Mouse (Mus musculus): ENCODE data around the gene Fcf1. TPM values are rescaled to one million over a fixed set of nuclear protein-coding genes. Genes with fewer than 3 reads are reported as not detected.
A peak's percentile ranks its signal among the peaks of the same experiment; 100 is the strongest.

The Fcf1 gene
- polyA plus RNA-seq, 1 experiment, result 179 TPM

GRCm38 (mm10) chr12:84969656-84970427 lies 855 bp upstream of the Fcf1 start:
- TF ChIP-seq POLR2A (IDR thresholded peaks at IDR 0.05; ENCODE audit: insufficient read depth, low read length) (no peak), CTCF (IDR thresholded peaks at IDR 0.05; ENCODE audit: low read depth, low read length) (no peak), EP300 (IDR thresholded peaks at IDR 0.05; ENCODE audit: insufficient read depth, low read depth, low read length) (no peak)
- Histone ChIP-seq H3K4me3 (ENCODE audit: low read depth, low read length) (peak overlapping the region; percentile 99), H3K4me1 (ENCODE audit: control insufficient read depth, insufficient read depth, low read length) (no peaks in the 10 kb centered on the region), H3K9me3 (replicated peaks; ENCODE audit: control insufficient read depth, insufficient read depth, low read length, poor library complexity, severe bottlenecking) (no peaks in the 10 kb centered on the region), H3K9ac (ENCODE audit: low read depth, poor library complexity, severe bottlenecking) (peak overlapping the region; percentile 86), H3K36me3 (ENCODE audit: control insufficient read depth, insufficient read depth, low read length, poor library complexity, severe bottlenecking) (peaks cover 20% of the 10 kb centered on the region), H3K27ac (ENCODE audit: insufficient read depth, low read length) (no peak overlapping the region), H3K27me3 (ENCODE audit: control insufficient read depth, insufficient read depth, low read length, poor library complexity, severe bottlenecking) (no peaks in the 10 kb centered on the region)

GRCm38 (mm10) chr12:84979264-84979862 lies 8.7 kb downstream of the Fcf1 start:
- Histone ChIP-seq H3K9me3 (replicated peaks; ENCODE audit: control insufficient read depth, insufficient read depth, low read length, poor library complexity, severe bottlenecking) (no peaks in the 10 kb centered on the region), H3K9ac (ENCODE audit: low read depth, poor library complexity, severe bottlenecking) (no peak overlapping the region), H3K36me3 (ENCODE audit: control insufficient read depth, insufficient read depth, low read length, poor library complexity, severe bottlenecking) (peaks cover 65% of the 10 kb centered on the region), H3K4me3 (ENCODE audit: low read depth, low read length) (no peak overlapping the region), H3K27me3 (ENCODE audit: control insufficient read depth, insufficient read depth, low read length, poor library complexity, severe bottlenecking) (no peaks in the 10 kb centered on the region), H3K27ac (ENCODE audit: insufficient read depth, low read length) (no peak overlapping the region), H3K4me1 (ENCODE audit: control insufficient read depth, insufficient read depth, low read length) (no peaks in the 10 kb centered on the region)
- TF ChIP-seq CTCF (IDR thresholded peaks at IDR 0.05; ENCODE audit: low read depth, low read length), result no peak
- no peak for TF ChIP-seq POLR2A (IDR thresholded peaks at IDR 0.05; ENCODE audit: insufficient read depth, low read length)
- no peak for TF ChIP-seq EP300 (IDR thresholded peaks at IDR 0.05; ENCODE audit: insufficient read depth, low read depth, low read length)

- Histone ChIP-seq H3K27ac (ENCODE audit: insufficient read depth, low read length) (no peak overlapping the region), H3K4me1 (ENCODE audit: control insufficient read depth, insufficient read depth, low read length) (no peaks in the 10 kb centered on the region), H3K9me3 (replicated peaks; ENCODE audit: control insufficient read depth, insufficient read depth, low read length, poor library complexity, severe bottlenecking) (0 out of 2 replicates have a peak, but pooled peaks cover 2% of the 10 kb centered on the region), H3K27me3 (ENCODE audit: control insufficient read depth, insufficient read depth, low read length, poor library complexity, severe bottlenecking) (no peaks in the 10 kb centered on the region), H3K36me3 (ENCODE audit: control insufficient read depth, insufficient read depth, low read length, poor library complexity, severe bottlenecking) (no peaks in the 10 kb centered on the region), H3K4me3 (ENCODE audit: low read depth, low read length) (no peak overlapping the region), H3K9ac (ENCODE audit: low read depth, poor library complexity, severe bottlenecking) (no peak overlapping the region)
- no peak for TF ChIP-seq POLR2A (IDR thresholded peaks at IDR 0.05; ENCODE audit: insufficient read depth, low read length)
- TF ChIP-seq EP300 (IDR thresholded peaks at IDR 0.05; ENCODE audit: insufficient read depth, low read depth, low read length), result no peak
- TF ChIP-seq CTCF (IDR thresholded peaks at IDR 0.05; ENCODE audit: low read depth, low read length), result no peak
Measured at GRCm38 (mm10) chr12:84989456-84989855, 18.8 kb downstream of the Fcf1 start.

GRCm38 (mm10) chr12:84995112-84995761 lies 24.5 kb downstream of the Fcf1 start:
- H3K27ac ChIP-seq (ENCODE audit: insufficient read depth, low read length), result no peak overlapping the region

GRCm38 (mm10) chr12:84996083-84996496 lies 25.4 kb downstream of the Fcf1 start, which contains the start of gene Ylpm1:
Gene Ylpm1 (plus strand): TSS chr12:84996321.
- TF ChIP-seq POLR2A (IDR thresholded peaks at IDR 0.05; ENCODE audit: insufficient read depth, low read length) (peak; percentile 73), CTCF (IDR thresholded peaks at IDR 0.05; ENCODE audit: low read depth, low read length) (peak; percentile 51), EP300 (IDR thresholded peaks at IDR 0.05; ENCODE audit: insufficient read depth, low read depth, low read length) (0 out of 2 replicates have a peak, but pooled peaks have one; percentile 56)
- Histone ChIP-seq H3K9me3 (replicated peaks; ENCODE audit: control insufficient read depth, insufficient read depth, low read length, poor library complexity, severe bottlenecking) (0 out of 2 replicates have a peak, but pooled peaks cover 2% of the 10 kb centered on the region), H3K27ac (ENCODE audit: insufficient read depth, low read length) (0 out of 2 replicates have a peak within 1 kb of the TSS, but pooled peaks have one; percentile 1), H3K9ac (ENCODE audit: low read depth, poor library complexity, severe bottlenecking) (peak within 1 kb of the TSS; percentile 91), H3K36me3 (ENCODE audit: control insufficient read depth, insufficient read depth, low read length, poor library complexity, severe bottlenecking) (peaks cover 8% of the 10 kb centered on the region), H3K4me3 (ENCODE audit: low read depth, low read length) (peak within 1 kb of the TSS; percentile 87), H3K4me1 (ENCODE audit: control insufficient read depth, insufficient read depth, low read length) (peaks cover 2% of the 10 kb centered on the region), H3K27me3 (ENCODE audit: control insufficient read depth, insufficient read depth, low read length, poor library complexity, severe bottlenecking) (no peaks in the 10 kb centered on the region)

More at GRCm38 (mm10) chr12:84995112-84995761, 24.5 kb downstream of the Fcf1 start:
- Histone ChIP-seq H3K4me3 (ENCODE audit: low read depth, low read length) (no peak overlapping the region), H3K4me1 (ENCODE audit: control insufficient read depth, insufficient read depth, low read length) (peaks cover 2% of the 10 kb centered on the region), H3K9me3 (replicated peaks; ENCODE audit: control insufficient read depth, insufficient read depth, low read length, poor library complexity, severe bottlenecking) (0 out of 2 replicates have a peak, but pooled peaks cover 2% of the 10 kb centered on the region), H3K27me3 (ENCODE audit: control insufficient read depth, insufficient read depth, low read length, poor library complexity, severe bottlenecking) (no peaks in the 10 kb centered on the region), H3K36me3 (ENCODE audit: control insufficient read depth, insufficient read depth, low read length, poor library complexity, severe bottlenecking) (peaks cover 8% of the 10 kb centered on the region), H3K9ac (ENCODE audit: low read depth, poor library complexity, severe bottlenecking) (no peak overlapping the region; the same call in 1 of the 2 replicates)
- no peak for TF ChIP-seq EP300 (IDR thresholded peaks at IDR 0.05; ENCODE audit: insufficient read depth, low read depth, low read length)
